Mouse (Mus musculus) naive thymus-derived CD4-positive, alpha-beta T cell, adult 5 months (primary cell): ENCODE results near the gene Olfr138. TPM values are rescaled to one million over a fixed set of nuclear protein-coding genes. Genes with fewer than 3 reads are reported as not detected.

Experiments
- polyA plus RNA-seq: library from polyadenylated mRNA; unstranded; fragments of 100-300 nt; shearing (Covaris generic); gene quantifications from one replicate; pipeline ENCODE4 v1.2.1, GENCODE M21; 2017

Gene Olfr138
- polyA plus RNA-seq = not detected

GRCm38 (mm10) chr17:38260735-38261134, at the start of gene Olfr138:
Olfr138 (plus strand) TSS chr17:38261035.

GRCm38 (mm10) chr17:38307470-38307869, 46.6 kb downstream of the Olfr138 start, which contains the start of gene Olfr137:
Olfr137 (minus strand) TSS chr17:38307570.

Other genes starting within 250 kb of the Olfr138 start
- 0.15 TPM for gene Olfr129, start 201.0 kb upstream of the Olfr138 start, polyA plus RNA-seq
- gene Olfr130, start 197.1 kb upstream of the Olfr138 start, polyA plus RNA-seq = not detected
- not detected for gene Olfr131, start 172.3 kb upstream of the Olfr138 start, polyA plus RNA-seq
- gene Olfr132, start 126.5 kb upstream of the Olfr138 start, polyA plus RNA-seq = not detected
- not detected for gene Olfr133, start 115.8 kb upstream of the Olfr138 start, polyA plus RNA-seq
- gene Olfr134, start 89.6 kb upstream of the Olfr138 start, polyA plus RNA-seq = not detected
- not detected for gene Olfr135, start 56.7 kb upstream of the Olfr138 start, polyA plus RNA-seq
- not detected for gene Olfr137, start 46.5 kb downstream of the Olfr138 start, polyA plus RNA-seq
- gene Olfr136, start 68.8 kb downstream of the Olfr138 start, polyA plus RNA-seq = not detected
- not detected for gene Esp36, start 159.2 kb downstream of the Olfr138 start, polyA plus RNA-seq